Mouse (Mus musculus) G1E-ER4 (cell line): ENCODE measurements around the gene Romo1. TPM values are rescaled to one million over a fixed set of nuclear protein-coding genes. Genes with fewer than 3 reads are reported as not detected.

ENCODE experiments used
- GATA1 ChIP-seq: IDR thresholded peaks from one replicate; pipeline ENCODE4 v1.8.0; 2012; ENCODE audit warnings: low read length, inconsistent platforms
- polyA plus RNA-seq: library from polyadenylated mRNA; stranded (reverse); fragments of >175 nt; gene quantifications from 2 replicates; pipeline ENCODE4 v1.2.3, GENCODE M21; 2012

Gene Romo1
- polyA plus RNA-seq = 420 and 525 TPM in 2 replicates

- TF ChIP-seq GATA1 = no peak
Observed at GRCm38 (mm10) chr2:156143953-156144724, at the start of gene Romo1, which contains the start of gene Nfs1. Gene Romo1 (plus strand): TSS chr2:156144039. Gene Nfs1 (minus strand): TSS chr2:156144186.

DNA sequence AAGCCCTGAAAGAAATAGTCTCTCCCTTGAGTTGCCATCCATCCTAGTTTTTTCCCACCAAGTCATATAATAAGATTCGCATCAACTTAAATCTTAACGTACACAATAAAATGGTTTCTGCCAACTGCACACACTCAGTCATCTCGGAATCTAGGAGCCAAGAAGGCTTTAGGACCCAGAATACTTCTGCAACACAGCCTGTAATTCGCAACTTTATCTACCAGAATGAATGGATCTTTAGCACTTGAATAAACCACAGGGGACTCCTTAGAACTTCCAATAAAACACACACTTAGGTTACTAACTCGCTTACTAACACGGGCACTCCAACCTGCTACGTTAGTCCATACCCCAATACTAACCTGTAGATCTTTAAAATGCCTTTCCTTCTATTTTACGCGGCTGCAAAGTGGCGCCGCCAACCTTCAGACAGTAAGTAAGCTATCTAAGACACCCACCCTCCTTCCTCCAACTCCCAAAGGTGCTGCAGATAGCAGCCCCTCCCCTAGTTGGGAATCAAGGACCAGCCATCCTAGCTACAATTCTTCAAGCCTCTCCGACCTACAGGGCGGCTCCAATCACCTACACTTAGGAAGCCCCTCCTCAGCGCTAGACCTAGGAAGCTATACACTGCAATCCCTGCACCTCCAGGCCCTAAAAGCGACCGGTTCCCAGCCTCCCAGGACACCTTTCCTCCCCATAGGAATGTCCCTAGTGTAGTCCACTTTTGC, 33.0 kb upstream of the Romo1 start:
- no peak for TF ChIP-seq GATA1

- TF ChIP-seq GATA1 = no peak
Observed at GRCm38 (mm10) chr2:156111358-156112079, 32.3 kb upstream of the Romo1 start, which contains the start of the genes Cpne1 and Rbm12. Gene Cpne1 (minus strand): TSS chr2:156111965. Gene Rbm12 (minus strand): TSS chr2:156111978.

GRCm38 (mm10) chr2:156119566-156119965, 24.3 kb upstream of the Romo1 start:
- no peak for TF ChIP-seq GATA1

- no peak for TF ChIP-seq GATA1
Observed at GRCm38 (mm10) chr2:156123731-156124130, 20.1 kb upstream of the Romo1 start.

DNA sequence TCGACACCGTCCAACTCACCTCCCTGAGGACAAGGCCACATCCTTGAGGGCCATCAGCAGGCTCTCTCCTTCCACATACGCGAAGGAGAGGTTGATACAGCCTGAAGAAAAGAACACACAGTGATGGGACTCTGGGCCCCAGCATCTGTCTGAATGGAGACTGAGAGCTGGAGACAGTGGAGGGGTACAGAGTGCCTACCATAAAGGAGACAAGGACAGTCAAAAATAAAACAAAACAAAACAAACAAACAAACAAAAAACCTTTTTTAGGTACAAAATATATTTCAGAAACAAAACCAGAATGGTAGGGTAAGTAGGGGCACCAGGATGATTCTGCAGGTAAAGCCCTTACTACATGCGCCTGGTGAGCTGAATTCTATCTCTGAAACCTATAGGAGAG, 16.8 kb upstream of the Romo1 start, which contains the start of gene Gm28036:
Gm28036 (minus strand) TSS at position 101 of the 400 bp plus-strand sequence.
- TF ChIP-seq GATA1 = no peak

- TF ChIP-seq GATA1 = no peak
Observed at GRCm38 (mm10) chr2:156134161-156134560, 9.7 kb upstream of the Romo1 start.

- TF ChIP-seq GATA1 = no peak
Observed at GRCm38 (mm10) chr2:156135695-156136094, 8.1 kb upstream of the Romo1 start.

DNA sequence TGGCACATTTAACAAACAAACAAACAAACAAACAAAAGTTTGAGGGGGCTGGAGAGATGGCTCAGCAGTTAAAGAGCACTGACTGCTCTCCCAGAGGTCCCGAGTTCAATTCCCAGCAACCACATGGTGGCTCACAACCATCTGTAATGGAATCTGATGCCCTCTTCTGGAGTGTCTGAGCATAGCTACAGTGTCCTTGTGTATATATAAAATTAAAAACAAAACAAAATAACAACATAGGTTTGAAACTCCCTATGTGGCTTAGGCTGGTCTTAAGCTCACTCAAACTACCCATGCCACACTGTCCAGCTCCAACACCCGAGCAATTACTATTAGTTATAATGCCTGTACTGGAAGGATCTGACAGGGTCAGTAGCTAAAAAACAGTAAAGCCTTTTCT, 1.0 kb upstream of the Romo1 start:
- TF ChIP-seq GATA1 = no peak

GRCm38 (mm10) chr2:156143367-156143766, 472 bp upstream of the Romo1 start:
- TF ChIP-seq GATA1 = no peak

DNA sequence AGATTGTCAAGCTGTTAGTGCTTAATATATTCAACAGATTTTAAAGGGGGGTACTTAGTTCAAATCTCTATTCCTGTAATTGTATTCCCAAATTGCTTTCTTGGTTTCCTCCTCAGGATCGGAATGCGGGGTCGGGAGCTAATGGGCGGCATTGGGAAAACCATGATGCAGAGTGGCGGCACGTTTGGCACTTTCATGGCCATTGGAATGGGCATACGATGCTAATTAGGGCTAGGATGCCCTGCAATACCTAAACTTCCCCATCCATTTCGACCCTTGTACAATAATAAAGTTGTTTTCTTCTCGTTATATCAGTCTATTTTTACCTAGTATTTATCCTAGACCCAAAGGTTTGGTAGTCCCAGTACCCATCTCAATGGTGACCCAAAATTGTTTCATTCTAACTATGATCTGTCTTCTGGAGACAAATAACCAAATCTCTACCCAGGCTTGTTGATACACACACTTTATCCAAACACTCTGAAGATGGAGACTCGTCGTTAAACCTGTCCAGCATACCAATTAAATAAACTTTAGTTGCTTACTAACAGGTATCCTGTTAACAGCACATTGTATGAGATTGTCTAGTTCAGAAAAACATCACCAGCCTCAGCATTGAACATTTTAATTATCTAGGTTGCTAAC, 1.8 kb downstream of the Romo1 start:
- no peak for TF ChIP-seq GATA1

DNA sequence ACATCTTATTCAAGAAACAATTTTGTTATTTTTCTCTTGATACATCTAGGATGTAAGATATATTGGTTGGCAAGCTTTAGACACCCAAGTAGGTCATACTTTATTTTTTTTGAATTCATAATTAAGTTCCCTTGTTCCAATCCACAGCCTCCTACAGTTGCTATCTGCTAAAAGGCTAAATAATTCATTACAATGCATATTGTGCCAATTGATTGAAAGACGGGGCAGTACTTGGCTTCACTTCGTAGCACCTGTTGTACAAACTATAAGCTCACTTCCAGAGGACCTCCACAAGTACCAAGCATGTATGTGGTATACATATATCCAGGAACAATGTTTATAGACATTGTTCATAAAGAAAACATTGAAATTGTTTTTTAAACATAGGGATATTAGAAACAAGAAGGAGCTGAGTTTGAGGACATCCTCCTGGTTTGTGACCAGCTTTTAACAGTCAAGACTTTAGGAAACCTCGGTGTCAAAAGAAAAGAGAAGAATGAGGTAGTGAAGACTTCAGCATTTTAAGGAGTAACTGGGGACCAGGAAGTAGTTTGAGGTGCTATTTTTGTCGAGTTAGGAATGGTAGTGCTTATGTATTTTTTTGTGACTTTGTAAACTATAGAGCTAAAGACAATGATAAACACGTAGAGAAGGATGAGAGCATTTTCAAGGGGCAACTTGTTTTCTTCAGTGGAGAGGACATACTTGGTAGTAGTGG, 2.6 kb downstream of the Romo1 start:
- TF ChIP-seq GATA1 = no peak

DNA sequence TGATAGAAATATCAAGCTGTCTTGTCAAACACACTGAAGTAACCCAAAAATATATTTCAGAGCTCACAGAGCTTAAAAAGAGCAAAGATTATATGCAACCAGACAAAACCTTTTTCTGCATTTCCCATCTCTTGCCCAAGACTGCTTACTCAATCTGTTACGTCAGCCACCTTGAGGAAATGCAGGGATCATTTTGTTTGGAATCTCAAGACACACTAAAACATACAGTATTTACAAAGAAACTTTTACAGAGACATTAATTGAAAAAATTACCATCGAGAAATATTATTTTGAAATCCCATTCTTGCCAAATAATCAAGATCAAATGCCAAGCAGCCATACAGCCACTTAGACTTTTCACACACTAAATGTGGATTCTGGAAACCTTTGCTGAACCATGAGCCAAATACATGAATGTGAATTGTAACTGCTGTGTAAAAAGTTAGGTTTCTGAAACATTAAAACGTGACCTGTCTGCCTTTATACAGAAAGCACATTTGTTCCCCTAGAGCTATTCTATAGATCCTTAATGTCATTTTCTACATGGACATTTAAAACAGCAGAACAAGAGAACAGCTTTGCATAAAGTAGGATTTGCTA, 3.6 kb downstream of the Romo1 start:
- TF ChIP-seq GATA1 = no peak

GRCm38 (mm10) chr2:156151538-156151937, 7.7 kb downstream of the Romo1 start:
- TF ChIP-seq GATA1 = no peak
